Mouse (Mus musculus) hindbrain, embryonic 12.5 days (tissue): ENCODE measurements around the gene Fkbp15. TPM values are rescaled to one million over a fixed set of nuclear protein-coding genes. Genes with fewer than 3 reads are reported as not detected.

Source experiments
- ATAC-seq: fragments of 200-750 bp; cut with Nextera tagmentation; 2 replicates; pipeline ENCODE4 v1.8.0; 2017; ENCODE audit warnings: moderate TSS enrichment; ENCODE audit not compliant: low FRiP score
- H3K27ac ChIP-seq: fragments of 300-500 bp; sonication (generic); 2 replicates; pipeline ENCODE4 v1.5.1; 2016; ENCODE audit warnings: mild to moderate bottlenecking
- H3K27me3 ChIP-seq: fragments of 300-500 bp; sonication (generic); 2 replicates; pipeline ENCODE4 v1.6.1; 2016; ENCODE audit warnings: mild to moderate bottlenecking
- H3K36me3 ChIP-seq: fragments of 300-500 bp; sonication (generic); 2 replicates; pipeline ENCODE4 v1.6.1; 2016; ENCODE audit warnings: mild to moderate bottlenecking
- H3K4me1 ChIP-seq: fragments of 300-500 bp; sonication (generic); 2 replicates; pipeline ENCODE4 v1.6.1; 2016
- H3K4me2 ChIP-seq: fragments of 300-500 bp; sonication (generic); replicated peaks from 2 replicates; pipeline ENCODE4 v1.6.1; 2016; ENCODE audit warnings: mild to moderate bottlenecking
- H3K4me3 ChIP-seq: fragments of 300-500 bp; sonication (generic); 2 replicates; pipeline ENCODE4 v1.5.1; 2016; ENCODE audit warnings: mild to moderate bottlenecking
- H3K9ac ChIP-seq: fragments of 300-500 bp; sonication (generic); 2 replicates; pipeline ENCODE4 v1.6.1; 2016; ENCODE audit warnings: mild to moderate bottlenecking, moderate library complexity
- H3K9me3 ChIP-seq: fragments of 300-500 bp; sonication (generic); replicated peaks from 2 replicates; pipeline ENCODE4 v1.6.1; 2016; ENCODE audit warnings: mild to moderate bottlenecking
- WGBS: fragments of 180-500 bp; shearing (Covaris S2); methylation state at CpG from one replicate; pipeline ENCODE4 v1.1.7; 2016; 5-methylcytosine and 5-hydroxymethylcytosine counted together
- polyA plus RNA-seq: library from polyadenylated mRNA; unstranded; fragments of >200 nt; fragmentation: Nextera tagmentation; extraction: Ambion mirVana; gene quantifications from 2 replicates; pipeline ENCODE4 v1.2.1, GENCODE M21; 2016

Fkbp15 gene
- polyA plus RNA-seq, 1 experiment from 2014 or later: 26.4 TPM

GRCm38 (mm10) chr4:62389592-62390512, 29.5 kb upstream of the Fkbp15 start:
- no peak for ATAC-seq
- H3K27me3 ChIP-seq: no peaks in the 10 kb centered on the region
- 85% methylated on average over 5 of the region's 5 CpGs for WGBS
- no peak overlapping the region for H3K4me2 ChIP-seq
- no peak overlapping the region for H3K27ac ChIP-seq
- H3K4me3 ChIP-seq: no peak overlapping the region
- peaks cover 59% of the 10 kb centered on the region for H3K36me3 ChIP-seq
- no peaks in the 10 kb centered on the region for H3K9me3 ChIP-seq
- H3K9ac ChIP-seq: no peak overlapping the region
- H3K4me1 ChIP-seq: no peaks in the 10 kb centered on the region

- Histone ChIP-seq H3K27ac (no peak overlapping the region), H3K4me1 (no peaks in the 10 kb centered on the region), H3K36me3 (peaks cover 33% of the 10 kb centered on the region), H3K4me3 (no peak overlapping the region), H3K27me3 (no peaks in the 10 kb centered on the region), H3K4me2 (no peak overlapping the region), H3K9ac (no peak overlapping the region), H3K9me3 (no peaks in the 10 kb centered on the region)
- ATAC-seq: no peak
- WGBS: 91% methylated on average over 7 of the region's 7 CpGs
Observed at GRCm38 (mm10) chr4:62385439-62385838, 25.1 kb upstream of the Fkbp15 start.

- WGBS: 87% methylated on average over 1 of the region's 1 CpGs
- H3K36me3 ChIP-seq: peaks cover 22% of the 10 kb centered on the region
- ATAC-seq: no peak
Observed at GRCm38 (mm10) chr4:62384159-62384558, 23.8 kb upstream of the Fkbp15 start.

GRCm38 (mm10) chr4:62383752-62384151, 23.4 kb upstream of the Fkbp15 start:
- ATAC-seq: no peak
- H3K4me1 ChIP-seq: no peaks in the 10 kb centered on the region
- H3K9me3 ChIP-seq: no peaks in the 10 kb centered on the region
- 86% methylated on average over 7 of the region's 7 CpGs for WGBS
- H3K4me3 ChIP-seq: no peak overlapping the region
- no peak overlapping the region for H3K27ac ChIP-seq
- H3K9ac ChIP-seq: no peak overlapping the region
- H3K27me3 ChIP-seq: no peaks in the 10 kb centered on the region
- H3K36me3 ChIP-seq: peaks cover 19% of the 10 kb centered on the region
- H3K4me2 ChIP-seq: no peak overlapping the region

More at GRCm38 (mm10) chr4:62384159-62384558, 23.8 kb upstream of the Fkbp15 start:
- H3K9me3 ChIP-seq: no peaks in the 10 kb centered on the region
- no peak overlapping the region for H3K27ac ChIP-seq
- H3K9ac ChIP-seq: no peak overlapping the region
- H3K4me3 ChIP-seq: no peak overlapping the region
- H3K4me2 ChIP-seq: no peak overlapping the region
- H3K27me3 ChIP-seq: no peaks in the 10 kb centered on the region
- no peaks in the 10 kb centered on the region for H3K4me1 ChIP-seq

GRCm38 (mm10) chr4:62383207-62383606, 22.9 kb upstream of the Fkbp15 start:
- 0 out of 2 replicates have a peak, but pooled peaks cover 2% of the 10 kb centered on the region for H3K4me1 ChIP-seq
- no peak overlapping the region for H3K27ac ChIP-seq
- H3K9ac ChIP-seq: no peak overlapping the region
- peaks cover 13% of the 10 kb centered on the region for H3K36me3 ChIP-seq
- H3K4me3 ChIP-seq: no peak overlapping the region
- H3K4me2 ChIP-seq: no peak overlapping the region
- ATAC-seq: no peak
- no peaks in the 10 kb centered on the region for H3K9me3 ChIP-seq
- no peaks in the 10 kb centered on the region for H3K27me3 ChIP-seq
- 94% methylated on average over 6 of the region's 6 CpGs for WGBS

GRCm38 (mm10) chr4:62379724-62380381, 19.5 kb upstream of the Fkbp15 start:
- Histone ChIP-seq H3K4me3 (no peak overlapping the region), H3K4me1 (0 out of 2 replicates have a peak, but pooled peaks cover 2% of the 10 kb centered on the region), H3K9me3 (no peaks in the 10 kb centered on the region), H3K36me3 (no peaks in the 10 kb centered on the region), H3K4me2 (no peak overlapping the region), H3K9ac (no peak overlapping the region), H3K27ac (no peak overlapping the region), H3K27me3 (no peaks in the 10 kb centered on the region)
- 93% methylated on average over 9 of the region's 9 CpGs for WGBS
- no peak for ATAC-seq

GRCm38 (mm10) chr4:62376123-62376522, 15.8 kb upstream of the Fkbp15 start:
- no peak for ATAC-seq
- 0 out of 2 replicates have a peak, but pooled peaks cover 2% of the 10 kb centered on the region for H3K4me1 ChIP-seq
- H3K9me3 ChIP-seq: no peaks in the 10 kb centered on the region
- no peak overlapping the region for H3K4me3 ChIP-seq
- no peak overlapping the region for H3K9ac ChIP-seq
- whole genome bisulfite sequencing: 95% methylated on average over 2 of the region's 2 CpGs
- no peaks in the 10 kb centered on the region for H3K27me3 ChIP-seq
- H3K4me2 ChIP-seq: no peak overlapping the region
- no peak overlapping the region for H3K27ac ChIP-seq
- no peaks in the 10 kb centered on the region for H3K36me3 ChIP-seq

GRCm38 (mm10) chr4:62374342-62374741, 14.0 kb upstream of the Fkbp15 start:
- Histone ChIP-seq H3K4me3 (no peak overlapping the region), H3K27me3 (no peaks in the 10 kb centered on the region), H3K27ac (no peak overlapping the region), H3K9me3 (no peaks in the 10 kb centered on the region), H3K4me2 (no peak overlapping the region), H3K9ac (no peak overlapping the region), H3K4me1 (0 out of 2 replicates have a peak, but pooled peaks cover 2% of the 10 kb centered on the region), H3K36me3 (no peaks in the 10 kb centered on the region)
- ATAC-seq: no peak
- 90% methylated on average over 4 of the region's 4 CpGs for WGBS

GRCm38 (mm10) chr4:62373668-62374067, 13.3 kb upstream of the Fkbp15 start:
- ATAC-seq: no peak
- Histone ChIP-seq H3K27ac (no peak overlapping the region), H3K4me3 (no peak overlapping the region), H3K4me2 (no peak overlapping the region), H3K27me3 (no peaks in the 10 kb centered on the region), H3K9ac (no peak overlapping the region), H3K36me3 (no peaks in the 10 kb centered on the region), H3K4me1 (0 out of 2 replicates have a peak, but pooled peaks cover 2% of the 10 kb centered on the region), H3K9me3 (no peaks in the 10 kb centered on the region)
- WGBS: 89% methylated on average over 7 of the region's 7 CpGs

GRCm38 (mm10) chr4:62372818-62373520, 12.6 kb upstream of the Fkbp15 start:
- Histone ChIP-seq H3K27me3 (no peaks in the 10 kb centered on the region), H3K4me3 (no peak overlapping the region), H3K9me3 (no peaks in the 10 kb centered on the region), H3K4me1 (no peaks in the 10 kb centered on the region), H3K27ac (no peak overlapping the region), H3K9ac (no peak overlapping the region), H3K36me3 (no peaks in the 10 kb centered on the region), H3K4me2 (no peak overlapping the region)
- no peak for ATAC-seq
- 88% methylated on average over 9 of the region's 9 CpGs for WGBS

- ATAC-seq: no peak
- H3K27me3 ChIP-seq: no peaks in the 10 kb centered on the region
- H3K27ac ChIP-seq: no peak overlapping the region
- H3K4me1 ChIP-seq: no peaks in the 10 kb centered on the region
- H3K9me3 ChIP-seq: no peaks in the 10 kb centered on the region
- H3K4me3 ChIP-seq: no peak overlapping the region
- 42% methylated on average over 1 of the region's 1 CpGs for WGBS
- no peak overlapping the region for H3K9ac ChIP-seq
- H3K36me3 ChIP-seq: no peaks in the 10 kb centered on the region
- no peak overlapping the region for H3K4me2 ChIP-seq
Observed at GRCm38 (mm10) chr4:62372410-62372809, 12.1 kb upstream of the Fkbp15 start.

GRCm38 (mm10) chr4:62369091-62369490, 8.7 kb upstream of the Fkbp15 start:
- 88% methylated on average over 3 of the region's 3 CpGs for WGBS

More at GRCm38 (mm10) chr4:62369091-62369490, 8.7 kb upstream of the Fkbp15 start:
- Histone ChIP-seq H3K9ac (no peak overlapping the region), H3K27me3 (no peaks in the 10 kb centered on the region), H3K36me3 (no peaks in the 10 kb centered on the region), H3K4me3 (no peak overlapping the region), H3K9me3 (no peaks in the 10 kb centered on the region), H3K27ac (no peak overlapping the region), H3K4me1 (no peaks in the 10 kb centered on the region), H3K4me2 (no peak overlapping the region)
- no peak for ATAC-seq
